Mouse (Mus musculus) heart, postnatal 0 days (tissue): ENCODE data around the gene Tbx18.

Experiments
- CTCF ChIP-seq: IDR thresholded peaks from 2 replicates; pipeline ENCODE4 v1.5.1; 2016; ENCODE audit warnings: antibody characterized with exemption, control low read depth, low read depth
- EP300 ChIP-seq: IDR thresholded peaks from 2 replicates; pipeline ENCODE4 v1.6.1; 2016; ENCODE audit warnings: antibody characterized with exemption, low read depth

DNA sequence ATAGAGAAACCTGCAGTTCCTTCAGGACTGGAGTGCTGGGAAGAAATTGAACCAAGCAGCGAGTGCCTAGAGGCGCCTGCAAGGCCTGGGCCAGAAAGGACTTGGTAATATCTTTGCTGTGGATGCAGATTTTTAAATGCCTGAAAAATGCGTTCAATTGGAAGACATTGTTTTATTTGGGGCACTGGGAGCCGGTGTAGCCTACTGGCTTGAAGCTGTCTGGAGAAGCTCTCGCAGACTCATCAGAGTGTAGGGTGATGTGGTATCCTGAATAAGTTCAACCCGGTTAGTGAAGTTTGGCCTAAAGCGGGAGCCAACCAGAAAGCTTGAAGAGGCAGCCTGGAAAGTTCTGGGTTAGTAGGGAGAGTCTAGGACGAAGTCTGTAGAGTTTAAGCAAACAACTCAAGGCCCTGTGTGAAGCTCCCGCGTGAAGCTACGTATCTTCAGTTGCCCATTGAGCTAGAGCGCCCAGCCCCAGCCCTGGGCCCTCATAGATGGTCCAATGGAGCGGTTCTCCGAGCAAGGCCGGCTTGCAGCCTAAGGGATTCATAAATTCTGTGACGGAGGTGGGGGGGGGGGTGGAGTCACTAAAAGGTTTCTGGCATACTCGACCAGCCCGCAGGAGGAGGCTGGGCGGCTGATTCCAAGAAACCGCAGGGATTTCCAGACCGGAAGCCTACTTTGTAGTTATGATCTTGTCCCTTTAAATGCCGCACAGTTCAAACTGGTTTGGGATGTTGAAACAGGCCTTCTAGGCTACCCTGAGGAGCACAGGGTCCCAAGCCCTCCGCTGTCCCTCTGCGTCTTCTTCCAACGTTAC, 1.6 kb upstream of the Tbx18 start:
- TF ChIP-seq CTCF: no peak
- TF ChIP-seq EP300: no peak
